Mouse (Mus musculus): ENCODE data around the gene Dgka.

- TF ChIP-seq CTCF (IDR thresholded peaks at IDR 0.05; ENCODE audit: extremely low read depth, insufficient read depth, low read length) (no peak), POLR2A (IDR thresholded peaks at IDR 0.05; ENCODE audit: extremely low read depth, insufficient read depth, low read length) (no peak)
Observed at GRCm38 (mm10) chr10:128778441-128778840, 33.8 kb upstream of the Dgka start.

Measured in cortical plate, adult 2 months (tissue).